In genomic region chr14:31182786-31183290, GRCm38 (mm10) we compare ENCODE assay signal across 9 mouse cellular contexts. TPM values are rescaled to one million over a fixed set of nuclear protein-coding genes. Genes with fewer than 3 reads are reported as not detected.
DNase-seq lines count a peak whose midpoint lies in the region; TF ChIP-seq lines count a peak whose summit lies in the region.
"Had no signal": no experiment of that assay in that cellular context is flagged by ENCODE, and none has a peak within 500 bp of the region (broad histone marks: within the 10 kb centered on the region; RNA-seq: fewer than 3 reads in every experiment).

No protein-coding gene starts in this region.

- H3K4me3 ChIP-seq in layer of hippocampus, adult 2 months, result no peak overlapping the region

- intact Hi-C loops in left cerebral cortex, postnatal 14 days (cut with DNase I), result loop anchor here (10.0 kb wide), 1 partner anchor 158 kb away; no protein-coding TSS in a partner anchor

- peak overlapping the region; percentile 76 for H3K27ac ChIP-seq in layer of hippocampus, adult 2 months

- DNase-seq in layer of hippocampus, adult 2 months (ENCODE audit: low spot score in 2 of 2), result no peak
- no peak for DNase-seq in layer of hippocampus, adult 8-10 months (ENCODE audit: low spot score in 2 of 2)
- DNase-seq in kidney, adult 11 months, result peak; percentile 76
- peak; percentile 68 to 88 for DNase-seq in kidney, postnatal 25 days
- peak; percentile 62 for DNase-seq in lung, postnatal 36 days
- DNase-seq in left cerebral cortex, postnatal 14 days (ENCODE audit: low spot score in 2 of 2), result no peak
- DNase-seq in adrenal gland, adult 18-20 months (ENCODE audit: low spot score in 2 of 2), result no peak
- no peak for DNase-seq in adrenal gland, postnatal 14 days
- DNase-seq: thymus, adult 18-20 months had no signal

- TF ChIP-seq CTCF in layer of hippocampus, adult 2 months (conservative IDR thresholded peaks at IDR 0.05), result no peak

RNA-seq across cellular contexts. Expression of gene Stab1, which starts 14.4 kb away (rescaled TPM):
- total RNA-seq in layer of hippocampus, adult 2 months (2021), result 10 to 100 TPM; 23.2 TPM
- total RNA-seq in layer of hippocampus, adult 8-10 months (2022), result 10 to 100 TPM; 17.6 to 27.0 (median 25.1) TPM
- 10 to 100 TPM; 26.8 to 31.4 TPM for total RNA-seq in left cerebral cortex, postnatal 14 days (2021)
- total RNA-seq in adrenal gland, adult 18-20 months (2021), result 10 to 100 TPM; 83.4 to 93.7 TPM
- total RNA-seq in adrenal gland, postnatal 14 days (2021), result 74.4 and 78.6 TPM in 2 replicates

RNA-seq across cellular contexts. Expression of gene Tnnc1, which starts 25.3 kb away (rescaled TPM):
- total RNA-seq in layer of hippocampus, adult 2 months (2021), result 1 to 10 TPM; 2.4 to 2.9 TPM
- 1 to 10 TPM; 2.3 to 3.7 (median 2.9) TPM for total RNA-seq in layer of hippocampus, adult 8-10 months (2022)
- total RNA-seq in left cerebral cortex, postnatal 14 days (2021), result 10 to 100 TPM; 25.5 to 36.3 TPM
- 1 to 10 TPM in 1 of 2 experiments, under 1 TPM in 1; 0.74 to 1.7 TPM for total RNA-seq in adrenal gland, adult 18-20 months (2021)
- 0.67 and 1.3 TPM in 2 replicates for total RNA-seq in adrenal gland, postnatal 14 days (2021)

RNA-seq across cellular contexts. Expression of gene Nisch, which starts 33.9 kb away (rescaled TPM):
- total RNA-seq in layer of hippocampus, adult 2 months (2021), result 100 to 1,000 TPM; 472 to 491 TPM
- total RNA-seq in layer of hippocampus, adult 8-10 months (2022), result 100 to 1,000 TPM; 432 to 530 (median 469) TPM
- total RNA-seq in left cerebral cortex, postnatal 14 days (2021), result 100 to 1,000 TPM; 393 to 408 TPM
- total RNA-seq in adrenal gland, adult 18-20 months (2021), result 100 to 1,000 TPM; 257 to 319 TPM
- total RNA-seq in adrenal gland, postnatal 14 days (2021), result 269 and 295 TPM in 2 replicates

RNA-seq across cellular contexts. Expression of gene Sema3g, which starts 34.8 kb away (rescaled TPM):
- 1 to 10 TPM; 5.0 to 6.1 TPM for total RNA-seq in layer of hippocampus, adult 2 months (2021)
- total RNA-seq in layer of hippocampus, adult 8-10 months (2022), result 1 to 10 TPM; 4.7 to 5.9 (median 5.6) TPM
- total RNA-seq in left cerebral cortex, postnatal 14 days (2021), result 1 to 10 TPM; 4.8 to 5.8 TPM
- total RNA-seq in adrenal gland, adult 18-20 months (2021), result 10 to 100 TPM in 1 of 2 experiments, 1 to 10 TPM in 1; 8.5 to 10.6 TPM
- 10.9 and 13.9 TPM in 2 replicates for total RNA-seq in adrenal gland, postnatal 14 days (2021)

RNA-seq across cellular contexts. Expression of gene Nt5dc2, which starts 52.0 kb away (rescaled TPM):
- total RNA-seq in layer of hippocampus, adult 2 months (2021), result 10 to 100 TPM; 12.6 to 13.4 TPM
- total RNA-seq in layer of hippocampus, adult 8-10 months (2022), result 1 to 10 TPM; 5.9 to 8.8 (median 7.8) TPM
- total RNA-seq in left cerebral cortex, postnatal 14 days (2021), result 1 to 10 TPM; 5.7 to 6.4 TPM
- total RNA-seq in adrenal gland, adult 18-20 months (2021), result 10 to 100 TPM; 27.0 to 32.7 TPM
- 48.5 and 57.7 TPM in 2 replicates for total RNA-seq in adrenal gland, postnatal 14 days (2021)

Comparison
In these comparisons a context has a peak if more than half of its experiments do, and no peak if none do; other contexts are left out.
1. DNase-seq: peak in kidney, adult 11 months (single experiment), kidney, postnatal 25 days (2 of 2) and lung, postnatal 36 days (single experiment); none in layer of hippocampus, adult 2 months (0 of 2), layer of hippocampus, adult 8-10 months (0 of 2), left cerebral cortex, postnatal 14 days (0 of 2), adrenal gland, adult 18-20 months (0 of 2) and adrenal gland, postnatal 14 days (single experiment).
2. RNA of gene Tnnc1, which starts 25.3 kb away (total RNA-seq): 25.5 to 36.3 TPM in left cerebral cortex, postnatal 14 days; 2.3 to 3.7 TPM in layer of hippocampus, adult 8-10 months, 2.4 to 2.9 TPM in layer of hippocampus, adult 2 months, 0.74 to 1.7 TPM in adrenal gland, adult 18-20 months and 0.67 to 1.3 TPM in adrenal gland, postnatal 14 days; every median in the first group is over 4 times any median in the second.